Mouse (Mus musculus): ENCODE measurements at regions not wholly inside any gene's neighbourhood (a gene's known extent, or its start where the extent isn't known, plus 50 kb on each side); places are given as distances from the start of the nearest gene placed in this dataset.

DNA sequence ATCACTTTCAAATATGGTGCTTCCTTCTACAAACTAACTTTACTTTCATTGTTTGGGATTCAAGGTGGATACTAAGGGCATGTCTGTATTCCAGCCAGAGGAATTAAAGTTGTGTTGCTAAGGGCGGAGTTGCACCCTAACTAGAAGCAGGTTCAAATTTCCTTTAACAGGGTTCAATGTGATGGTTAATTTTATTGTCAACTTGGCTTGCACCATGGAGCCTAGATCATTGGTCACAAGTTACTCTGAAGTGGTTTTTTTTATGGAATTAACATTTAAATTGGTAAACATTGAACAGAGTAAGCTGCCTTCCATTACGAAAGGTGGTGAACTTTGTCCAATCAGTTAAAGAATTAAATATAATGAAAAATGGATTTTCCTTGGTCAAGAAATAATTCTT, 86.7 kb upstream of the Plxnc1 start:
- TF ChIP-seq POLR2A (IDR thresholded peaks at IDR 0.05; ENCODE audit: control insufficient read depth, extremely low read depth, insufficient read depth, low read length, poor library complexity) (no peak), CTCF (IDR thresholded peaks at IDR 0.05; ENCODE audit: borderline replicate concordance, control insufficient read depth, extremely low read depth, insufficient read depth, low read length, poor library complexity) (no peak)

Data from thymus, adult 2 months (tissue).